Mouse (Mus musculus): Measurements from ENCODE around the gene Gm17324.

Gm17324 gene

DNA sequence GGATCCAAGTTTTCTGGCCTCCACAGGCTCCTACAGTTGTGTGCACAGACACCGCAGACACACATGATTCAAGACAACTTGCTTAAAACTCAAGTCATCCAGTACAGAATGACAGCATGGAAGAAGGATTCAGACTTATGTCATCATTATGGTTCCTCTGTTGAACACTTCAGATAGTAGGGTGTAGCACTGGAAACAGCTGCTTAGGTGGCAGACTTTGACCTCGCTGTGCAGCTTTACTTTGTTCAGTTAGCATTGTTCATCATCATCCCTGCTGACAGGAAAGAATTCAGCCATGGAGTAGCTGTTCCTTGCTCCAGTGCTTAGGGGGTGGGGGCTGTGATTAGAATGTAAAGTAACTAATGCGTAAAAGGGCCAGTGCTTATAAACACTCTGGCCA is 17.1 kb upstream of the Gm17324 start:
- DNase-seq (ENCODE audit: low spot score in 2 of 2), result no peak

GRCm38 (mm10) chr9:78463337-78463736 is 14.8 kb upstream of the Gm17324 start:
- no peak for DNase-seq (ENCODE audit: low spot score in 2 of 2)

- DNase-seq (ENCODE audit: low spot score in 2 of 2), result no peak
These were observed 8.4 kb upstream of the Gm17324 start for GRCm38 (mm10) chr9:78457026-78457425.

DNA sequence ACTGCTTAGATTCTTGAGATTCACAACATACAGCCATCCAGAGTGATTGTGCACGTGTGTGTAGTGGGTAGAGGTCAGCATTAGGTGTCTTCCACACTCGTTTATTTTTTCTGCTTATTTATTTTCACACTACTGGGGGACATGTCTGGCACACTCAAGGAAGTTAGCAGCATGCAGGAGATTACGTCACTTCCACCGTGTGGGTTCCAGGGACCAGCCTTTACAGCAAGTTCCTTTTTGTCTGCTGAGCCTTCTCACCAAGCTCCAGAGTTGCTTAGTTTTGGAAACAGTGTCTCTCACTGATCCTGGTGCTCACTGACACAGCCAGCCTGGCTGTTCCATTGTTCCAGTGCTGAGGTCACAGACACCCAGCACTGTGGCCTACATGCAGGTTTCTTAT is 2.8 kb upstream of the Gm17324 start:
- peak in 1 of 2 experiments; percentile 55 for DNase-seq (ENCODE audit: low spot score in 2 of 2)

- DNase-seq (ENCODE audit: low spot score in 2 of 2), result no peak
These were observed 1.8 kb upstream of the Gm17324 start for GRCm38 (mm10) chr9:78450404-78450803.

GRCm38 (mm10) chr9:78447606-78447972 is 997 bp downstream of the Gm17324 start:
- DNase-seq (ENCODE audit: low spot score in 2 of 2), result no peak

DNA sequence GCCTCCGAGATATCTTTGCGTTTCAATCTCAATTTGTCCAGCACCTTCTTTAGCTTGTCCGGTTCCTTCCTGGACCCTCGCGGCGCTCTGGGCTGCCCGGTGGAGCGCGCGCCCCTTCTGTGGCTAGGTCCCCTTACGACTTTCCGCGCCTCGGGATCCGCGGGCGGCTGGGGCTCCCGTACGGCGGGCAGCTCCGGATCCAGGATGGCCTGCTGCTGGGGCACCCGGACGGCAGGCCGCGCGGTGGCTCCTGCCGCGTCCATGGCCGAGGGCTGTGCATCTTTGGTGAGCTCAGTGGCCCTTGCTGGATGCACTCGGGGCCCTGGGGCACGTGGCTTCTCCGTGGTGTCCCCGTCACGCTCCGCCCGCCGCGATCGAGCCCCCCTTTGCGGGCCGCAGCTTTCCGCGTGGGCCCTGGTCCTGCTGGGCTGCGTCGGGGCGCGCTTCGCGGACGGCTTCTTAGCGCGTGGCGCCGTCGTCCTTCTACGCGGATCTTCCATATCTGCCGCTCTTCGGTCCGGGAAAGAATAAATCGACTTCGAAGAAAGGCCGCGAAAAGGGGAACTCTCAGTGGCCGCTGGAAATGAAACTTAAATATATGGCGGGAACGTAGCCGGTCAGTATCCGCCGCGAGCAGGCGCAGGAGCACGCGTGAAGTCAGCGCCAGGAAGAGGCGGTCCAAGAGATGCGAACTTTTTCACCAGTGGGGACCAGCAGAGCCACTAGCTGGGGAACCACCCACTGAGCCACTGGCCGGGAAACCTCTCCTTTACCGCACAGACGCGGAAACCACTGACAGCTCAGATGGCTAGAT is 5.8 kb downstream of the Gm17324 start, which contains the start of gene Cgas:
Gene Cgas (minus strand): TSS at position 659 of the 814 bp plus-strand sequence.
- peak; percentile 35 to 63 for DNase-seq (ENCODE audit: low spot score in 2 of 2)

- no peak for DNase-seq (ENCODE audit: low spot score in 2 of 2)
These were observed 6.4 kb downstream of the Gm17324 start for GRCm38 (mm10) chr9:78442237-78442578.

- no peak for DNase-seq (ENCODE audit: low spot score in 2 of 2)
These were observed 9.2 kb downstream of the Gm17324 start for GRCm38 (mm10) chr9:78439426-78439825.

DNA sequence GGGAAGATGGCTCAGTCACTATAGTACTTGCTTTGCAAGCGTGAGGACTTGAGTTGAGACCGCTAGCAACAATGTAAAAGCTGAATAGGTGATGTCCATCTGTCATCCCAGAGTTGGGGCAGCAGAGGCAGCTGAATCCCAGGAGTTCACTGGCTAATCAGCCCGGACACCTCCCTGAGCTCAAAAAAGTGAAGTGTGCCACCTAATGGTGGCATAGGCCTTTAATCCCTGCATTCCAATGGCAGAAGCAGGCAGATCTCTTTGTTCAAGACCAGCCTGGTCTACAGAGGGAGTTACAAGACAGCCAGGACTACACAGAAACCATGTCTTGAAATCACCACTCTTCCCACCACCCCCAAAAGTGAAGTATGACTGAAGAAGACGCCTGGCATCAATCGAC is 16.1 kb downstream of the Gm17324 start:
- no peak for DNase-seq (ENCODE audit: low spot score in 2 of 2)

DNA sequence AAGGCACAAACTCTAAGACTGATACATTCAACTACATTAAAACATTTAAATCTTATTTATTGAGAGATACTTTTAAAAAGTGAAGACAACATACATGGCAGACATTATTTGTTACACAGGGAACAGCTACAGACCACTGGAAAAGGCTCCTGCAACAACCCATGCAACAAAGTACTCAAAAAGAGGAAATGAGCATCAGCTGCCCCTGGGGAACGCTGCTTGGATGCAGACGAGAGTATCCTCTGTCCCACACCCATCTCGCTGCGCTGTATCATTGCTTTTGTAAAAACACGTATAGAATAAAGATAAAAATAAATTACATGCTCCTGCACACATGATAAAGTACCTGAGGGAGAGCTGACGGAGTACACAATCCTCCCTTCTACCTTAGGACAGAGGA is 18.1 kb downstream of the Gm17324 start:
- peak in 1 of 2 experiments; percentile 72 for DNase-seq (ENCODE audit: low spot score in 2 of 2)

- DNase-seq (ENCODE audit: low spot score in 2 of 2), result no peak
These were observed 19.0 kb downstream of the Gm17324 start for GRCm38 (mm10) chr9:78429551-78429950.

GRCm38 (mm10) chr9:78428870-78429432 is 19.6 kb downstream of the Gm17324 start:
- DNase-seq (ENCODE audit: low spot score in 2 of 2), result peak in 1 of 2 experiments; percentile 18

DNA sequence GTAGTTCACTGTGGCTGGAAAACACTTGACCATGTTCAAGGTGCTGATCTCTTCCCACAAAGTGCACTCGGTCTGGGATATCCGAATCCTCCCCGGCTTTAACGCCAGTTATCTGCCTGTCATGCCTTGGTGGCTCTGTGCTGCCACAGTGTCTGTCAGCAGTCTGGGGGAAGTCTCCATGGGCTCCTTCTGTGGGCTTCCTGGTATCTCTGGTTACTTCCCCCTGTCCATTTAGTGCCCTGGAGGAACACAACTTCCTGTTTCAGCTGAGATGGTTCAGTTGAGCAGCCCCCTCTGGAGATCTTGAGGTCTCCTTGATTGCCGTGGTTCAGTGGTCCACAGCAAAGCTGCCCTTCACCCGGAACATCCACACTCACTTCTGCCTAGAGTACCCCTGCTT is 20.4 kb downstream of the Gm17324 start:
- peak in 1 of 2 experiments; percentile 23 for DNase-seq (ENCODE audit: low spot score in 2 of 2)

DNA sequence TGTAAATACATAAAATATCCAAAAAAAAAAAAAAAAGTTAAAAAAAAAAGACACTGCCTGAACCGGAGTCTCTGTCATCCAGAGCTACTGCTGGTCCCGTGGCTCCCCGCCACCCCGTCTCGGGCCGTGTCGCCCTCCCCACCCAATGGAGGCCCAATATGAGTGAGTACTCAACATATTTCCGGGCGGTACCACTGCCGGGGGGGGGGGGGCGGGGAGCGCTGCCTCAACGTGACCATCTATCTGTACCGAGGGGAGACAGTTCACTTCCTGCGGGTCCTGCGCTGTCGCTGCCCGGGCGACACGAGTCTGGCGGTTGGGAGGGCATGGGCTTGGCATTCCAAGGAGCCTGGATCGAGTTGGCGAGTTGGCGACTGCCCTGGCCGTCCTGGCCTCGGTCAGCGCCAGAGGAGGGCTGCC is 21.2 kb downstream of the Gm17324 start:
- DNase-seq (ENCODE audit: low spot score in 2 of 2), result no peak

DNA sequence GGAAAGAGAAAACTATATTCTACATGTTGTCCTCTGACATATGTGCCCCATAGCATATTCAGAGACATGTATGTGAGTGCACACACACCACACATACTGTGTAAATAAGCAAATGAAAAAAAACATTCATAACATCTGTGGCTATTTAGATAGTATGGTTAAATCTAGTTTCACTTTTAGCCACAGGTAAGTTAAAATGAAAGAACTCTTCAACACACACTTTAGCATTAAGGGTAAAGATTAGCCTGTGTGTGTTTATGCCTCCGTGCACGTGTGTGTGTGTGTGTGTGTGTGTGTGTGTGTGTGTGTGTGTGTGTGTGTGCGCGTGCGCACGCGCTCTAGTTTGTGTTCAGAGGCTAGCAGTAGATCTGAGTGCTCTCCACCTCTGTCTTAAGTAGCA is 47.0 kb downstream of the Gm17324 start:
- no peak for DNase-seq (ENCODE audit: low spot score in 2 of 2)

DNA sequence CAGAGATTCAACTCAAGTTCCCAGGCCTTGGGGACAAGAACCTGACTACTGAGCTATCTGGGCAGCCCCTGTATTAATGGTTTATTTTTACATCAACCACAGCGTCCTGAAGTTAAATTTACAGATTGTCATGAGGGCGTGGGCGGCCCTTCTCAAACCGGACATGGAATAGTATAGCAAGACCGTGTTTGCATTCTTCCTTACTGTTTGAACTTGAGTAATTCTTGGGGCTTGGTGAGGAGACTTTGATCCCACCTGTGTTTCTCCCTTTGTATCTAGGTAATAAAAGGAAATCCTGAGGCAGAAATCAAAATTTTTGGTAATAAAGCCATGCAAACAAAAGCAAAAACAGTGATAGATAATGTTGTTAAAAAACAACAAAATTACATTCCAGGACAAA is 48.0 kb downstream of the Gm17324 start:
- DNase-seq (ENCODE audit: low spot score in 2 of 2), result no peak
